ENCODE assay signal across 8 mouse cellular contexts in genomic region chr1:75179334-75180104, GRCm38 (mm10). TPM values are rescaled to one million over a fixed set of nuclear protein-coding genes. Genes with fewer than 3 reads are reported as not detected.
DNase-seq lines count a peak whose midpoint lies in the region; ATAC-seq lines count a peak whose summit lies in the region.

No protein-coding gene starts in this region.

- no peaks in the 10 kb centered on the region for H3K27me3 ChIP-seq in forebrain, embryonic 15.5 days
- no peaks in the 10 kb centered on the region for H3K27me3 ChIP-seq in hindbrain, embryonic 11.5 days (ENCODE audit: control insufficient read depth, insufficient read depth, low read length)

- 5% methylated on average over 23 of the region's 23 CpGs for WGBS in forebrain, embryonic 15.5 days
- WGBS in hindbrain, embryonic 11.5 days: 10% methylated on average over 23 of the region's 23 CpGs

- peak overlapping the region; percentile 56 for H3K4me3 ChIP-seq in forebrain, embryonic 15.5 days
- H3K4me3 ChIP-seq in hindbrain, embryonic 11.5 days (ENCODE audit: low read depth, low read length): peak overlapping the region; percentile 59

- no peaks in the 10 kb centered on the region for H3K9me3 ChIP-seq in forebrain, embryonic 15.5 days
- no peaks in the 10 kb centered on the region for H3K9me3 ChIP-seq in hindbrain, embryonic 11.5 days (ENCODE audit: control insufficient read depth, low read length)

- H3K9ac ChIP-seq in forebrain, embryonic 15.5 days (replicated peaks): peak overlapping the region; percentile 59
- peak overlapping the region; percentile 60 for H3K9ac ChIP-seq in hindbrain, embryonic 11.5 days (ENCODE audit: low read depth, low read length)

- H3K27ac ChIP-seq in forebrain, embryonic 15.5 days (replicated peaks): peak overlapping the region; percentile 71
- peak overlapping the region; percentile 51 for H3K27ac ChIP-seq in hindbrain, embryonic 11.5 days (ENCODE audit: low read depth, low read length)

- ATAC-seq in forebrain, embryonic 15.5 days (replicated peaks): peak; percentile 46
- peak; percentile 12 for ATAC-seq in hindbrain, embryonic 11.5 days (ENCODE audit: low FRiP score)
- ATAC-seq in megakaryocyte-erythroid progenitor cell, adult 5-6 weeks (replicated peaks; ENCODE audit: low FRiP score, low TSS enrichment, poor library complexity, severe bottlenecking): peak; percentile 71

- H3K4me2 ChIP-seq in forebrain, embryonic 15.5 days (replicated peaks): peak overlapping the region; percentile 99
- peak overlapping the region; percentile 95 for H3K4me2 ChIP-seq in hindbrain, embryonic 11.5 days (replicated peaks; ENCODE audit: low read depth, low read length)

- DNase-seq in urinary bladder, postnatal 14 days (ENCODE audit: low spot score): peak; percentile 14
- no peak for DNase-seq in urinary bladder, postnatal 10 days (ENCODE audit: low spot score)
- DNase-seq in cerebellum, adult 18-20 months: peak; percentile 58 to 66
- DNase-seq in hindbrain, embryonic 11.5 days (ENCODE audit: low spot score): peak; percentile 9
- peak; percentile 40 to 53 for DNase-seq in layer of hippocampus, postnatal 36 days
- DNase-seq in spleen, postnatal 36 days (ENCODE audit: low spot score in 2 of 2): peak; percentile 22 to 60

- H3K4me1 ChIP-seq in forebrain, embryonic 15.5 days: peaks cover 30% of the 10 kb centered on the region
- peaks cover 3% of the 10 kb centered on the region; the same call in 1 of the 2 replicates for H3K4me1 ChIP-seq in hindbrain, embryonic 11.5 days (replicated peaks; ENCODE audit: control insufficient read depth, insufficient read depth, low read length)

- H3K36me3 ChIP-seq in forebrain, embryonic 15.5 days: peaks cover 47% of the 10 kb centered on the region
- H3K36me3 ChIP-seq in hindbrain, embryonic 11.5 days (ENCODE audit: control insufficient read depth, insufficient read depth, low read length): peaks cover 7% of the 10 kb centered on the region

RNA-seq across cellular contexts. Expression of gene Abcb6, which starts 0.7 kb away (rescaled TPM):
- polyA plus RNA-seq in forebrain, embryonic 15.5 days (2015; fragmentation: Nextera tagmentation; extraction: Ambion mirVana): 42.9 and 45.1 TPM in 2 replicates
- 21.8 and 23.9 TPM in 2 replicates for polyA plus RNA-seq in hindbrain, embryonic 11.5 days (2014; fragmentation: Nextera tagmentation; extraction: Ambion mirVana)
- total RNA-seq in layer of hippocampus, postnatal 36 days (2021): 10 to 100 TPM; 26.1 to 27.2 TPM
- 67.7 and 101 TPM in 2 replicates for total RNA-seq in megakaryocyte-erythroid progenitor cell, adult 5-6 weeks (2014; fragmentation: Nextera tagmentation)
- total RNA-seq in megakaryocyte-erythroid progenitor cell, adult 5-6 weeks (2017): 22.2 and 75.6 TPM in 2 replicates

RNA-seq across cellular contexts. Expression of gene Zfand2b, which starts 11.1 kb away (rescaled TPM):
- 40.4 and 42.9 TPM in 2 replicates for polyA plus RNA-seq in forebrain, embryonic 15.5 days (2015; fragmentation: Nextera tagmentation; extraction: Ambion mirVana)
- 37.4 and 37.7 TPM in 2 replicates for polyA plus RNA-seq in hindbrain, embryonic 11.5 days (2014; fragmentation: Nextera tagmentation; extraction: Ambion mirVana)
- total RNA-seq in layer of hippocampus, postnatal 36 days (2021): 10 to 100 TPM; 31.2 to 36.2 TPM
- total RNA-seq in megakaryocyte-erythroid progenitor cell, adult 5-6 weeks (2014; fragmentation: Nextera tagmentation): 43.4 and 44.3 TPM in 2 replicates
- total RNA-seq in megakaryocyte-erythroid progenitor cell, adult 5-6 weeks (2017): 33.4 and 48.9 TPM in 2 replicates

RNA-seq across cellular contexts. Expression of gene Ankzf1, which starts 12.4 kb away (rescaled TPM):
- 26.3 and 28.6 TPM in 2 replicates for polyA plus RNA-seq in forebrain, embryonic 15.5 days (2015; fragmentation: Nextera tagmentation; extraction: Ambion mirVana)
- polyA plus RNA-seq in hindbrain, embryonic 11.5 days (2014; fragmentation: Nextera tagmentation; extraction: Ambion mirVana): 12.8 and 14.9 TPM in 2 replicates
- 10 to 100 TPM; 25.4 to 28.1 TPM for total RNA-seq in layer of hippocampus, postnatal 36 days (2021)
- total RNA-seq in megakaryocyte-erythroid progenitor cell, adult 5-6 weeks (2014; fragmentation: Nextera tagmentation): 13.2 and 14.7 TPM in 2 replicates
- total RNA-seq in megakaryocyte-erythroid progenitor cell, adult 5-6 weeks (2017): 16.9 and 24.1 TPM in 2 replicates

RNA-seq across cellular contexts. Expression of gene Atg9a, which starts 12.5 kb away (rescaled TPM):
- 40.0 and 40.4 TPM in 2 replicates for polyA plus RNA-seq in forebrain, embryonic 15.5 days (2015; fragmentation: Nextera tagmentation; extraction: Ambion mirVana)
- polyA plus RNA-seq in hindbrain, embryonic 11.5 days (2014; fragmentation: Nextera tagmentation; extraction: Ambion mirVana): 17.4 and 18.6 TPM in 2 replicates
- total RNA-seq in layer of hippocampus, postnatal 36 days (2021): 100 to 1,000 TPM; 113 to 114 TPM
- total RNA-seq in megakaryocyte-erythroid progenitor cell, adult 5-6 weeks (2014; fragmentation: Nextera tagmentation): 25.4 and 25.5 TPM in 2 replicates
- 4.8 and 8.0 TPM in 2 replicates for total RNA-seq in megakaryocyte-erythroid progenitor cell, adult 5-6 weeks (2017)

RNA-seq across cellular contexts. Expression of gene Glb1l, which starts 31.1 kb away (rescaled TPM):
- polyA plus RNA-seq in forebrain, embryonic 15.5 days (2015; fragmentation: Nextera tagmentation; extraction: Ambion mirVana): 19.6 and 20.0 TPM in 2 replicates
- 18.0 and 19.5 TPM in 2 replicates for polyA plus RNA-seq in hindbrain, embryonic 11.5 days (2014; fragmentation: Nextera tagmentation; extraction: Ambion mirVana)
- 10 to 100 TPM; 13.0 to 19.1 TPM for total RNA-seq in layer of hippocampus, postnatal 36 days (2021)
- total RNA-seq in megakaryocyte-erythroid progenitor cell, adult 5-6 weeks (2014; fragmentation: Nextera tagmentation): 20.0 and 24.2 TPM in 2 replicates
- 5.4 and 18.3 TPM in 2 replicates for total RNA-seq in megakaryocyte-erythroid progenitor cell, adult 5-6 weeks (2017)

Comparison
In these comparisons a context has a peak if more than half of its experiments do, and no peak if none do; other contexts are left out.
1. ATAC-seq: peak in every context shown above with its lines; median percentile 71 in megakaryocyte-erythroid progenitor cell, adult 5-6 weeks; 46 in forebrain, embryonic 15.5 days; 12 in hindbrain, embryonic 11.5 days.